Mouse (Mus musculus) midbrain, embryonic 11.5 days (tissue): ENCODE measurements around the gene Chst10. TPM values are rescaled to one million over a fixed set of nuclear protein-coding genes. Genes with fewer than 3 reads are reported as not detected.

ENCODE experiments used
- ATAC-seq: fragments of 200-750 bp; cut with Nextera tagmentation; 2 replicates; pipeline ENCODE4 v1.8.0; 2017; ENCODE audit warnings: moderate TSS enrichment, moderate library complexity; ENCODE audit not compliant: low FRiP score
- DNase-seq: peaks from one replicate; pipeline ENCODE4 v3.0.0; 2015; ENCODE audit warnings: low spot score; ENCODE audit errors: missing footprints
- H3K27ac ChIP-seq: fragments of 300-500 bp; sonication (generic); 2 replicates; pipeline ENCODE4 v1.5.1; 2014; ENCODE audit warnings: low read depth, low read length
- H3K27me3 ChIP-seq: fragments of 300-500 bp; sonication (generic); 2 replicates; pipeline ENCODE4 v1.6.1; 2014; ENCODE audit warnings: mild to moderate bottlenecking, low read length, moderate library complexity, mixed read lengths; ENCODE audit not compliant: control insufficient read depth, insufficient read depth
- H3K36me3 ChIP-seq: fragments of 300-500 bp; sonication (generic); 2 replicates; pipeline ENCODE4 v1.6.1; 2014; ENCODE audit warnings: mild to moderate bottlenecking, low read length, moderate library complexity, mixed read lengths; ENCODE audit not compliant: control insufficient read depth, insufficient read depth
- H3K4me1 ChIP-seq: fragments of 300-500 bp; sonication (generic); 2 replicates; pipeline ENCODE4 v1.6.1; 2014; ENCODE audit warnings: low read length; ENCODE audit not compliant: control insufficient read depth, insufficient read depth
- H3K4me2 ChIP-seq: fragments of 300-500 bp; sonication (generic); 2 replicates; pipeline ENCODE4 v1.6.1; 2014; ENCODE audit warnings: mild to moderate bottlenecking, moderate library complexity
- H3K4me3 ChIP-seq: fragments of 300-500 bp; sonication (generic); 2 replicates; pipeline ENCODE4 v1.5.1; 2014; ENCODE audit warnings: low read depth, low read length
- H3K9ac ChIP-seq: fragments of 300-500 bp; sonication (generic); 2 replicates; pipeline ENCODE4 v1.6.1; 2014; ENCODE audit warnings: low read length
- H3K9me3 ChIP-seq: fragments of 300-500 bp; sonication (generic); 2 replicates; pipeline ENCODE4 v1.6.1; 2016; ENCODE audit warnings: low read length; ENCODE audit not compliant: control insufficient read depth
- WGBS: fragments of 180-500 bp; shearing (Covaris S2); extraction: QIAGEN DNeasy Blood & Tissue Kit; methylation state at CpG from one replicate; pipeline ENCODE4 v1.1.7; 2014; 5-methylcytosine and 5-hydroxymethylcytosine counted together
- polyA plus RNA-seq: library from polyadenylated mRNA; unstranded; fragments of >200 nt; fragmentation: Nextera tagmentation; extraction: Ambion mirVana; gene quantifications from 2 replicates; pipeline ENCODE4 v1.2.1, GENCODE M21; 2014

Gene Chst10
- polyA plus RNA-seq, 1 experiment from 2014 or later: 26.9 TPM

DNA sequence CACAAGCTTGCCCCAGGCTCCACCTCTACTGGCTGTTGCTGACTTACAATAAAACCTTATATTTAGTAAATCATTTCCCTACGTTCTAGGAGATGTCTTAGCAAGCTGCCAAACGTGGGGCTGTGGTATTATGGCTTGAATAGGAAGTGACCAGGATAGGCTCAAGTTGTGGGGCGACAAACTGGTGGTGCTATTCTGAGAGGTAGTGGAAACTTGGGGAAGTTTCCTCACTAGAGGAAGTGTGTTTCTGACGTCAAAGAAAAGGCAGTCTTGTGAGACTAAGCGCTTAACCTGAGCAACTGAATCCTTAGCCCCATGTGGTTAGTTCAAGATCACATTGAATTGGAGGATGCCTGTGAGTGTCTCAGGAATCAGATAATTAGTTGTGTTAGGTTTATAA lies 4.6 kb upstream of the Chst10 start:
- H3K4me1 ChIP-seq: no peaks in the 10 kb centered on the region
- H3K4me3 ChIP-seq: no peak overlapping the region
- H3K4me2 ChIP-seq: no peak overlapping the region
- no peaks in the 10 kb centered on the region for H3K36me3 ChIP-seq
- H3K27ac ChIP-seq: no peak overlapping the region
- no peaks in the 10 kb centered on the region for H3K9me3 ChIP-seq
- 67% methylated on average over 5 of the region's 5 CpGs for whole genome bisulfite sequencing
- DNase-seq: no peak
- H3K9ac ChIP-seq: no peak overlapping the region
- no peak for ATAC-seq
- no peaks in the 10 kb centered on the region for H3K27me3 ChIP-seq

DNA sequence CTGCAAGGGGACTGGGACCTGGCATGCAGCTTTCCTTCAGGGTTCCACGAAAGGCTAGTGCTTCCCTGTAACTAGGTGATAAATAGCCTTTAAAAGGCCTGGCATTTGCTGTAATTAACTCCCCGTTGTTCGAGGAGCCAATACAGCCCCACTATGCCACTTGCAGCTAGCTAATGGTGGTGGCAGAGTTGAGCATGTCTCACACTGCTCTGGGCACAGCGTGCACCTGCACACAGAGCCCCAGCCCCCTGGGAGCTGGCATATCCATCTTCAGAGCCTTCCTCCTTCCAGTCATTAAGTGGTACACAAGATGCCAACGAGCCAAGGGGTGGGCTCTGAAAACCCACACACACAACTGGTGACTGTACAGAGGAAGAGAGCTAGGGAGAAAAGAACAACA lies 4.9 kb downstream of the Chst10 start:
- H3K27ac ChIP-seq: peak overlapping the region; percentile 9; the same call in 1 of the 2 replicates
- no peak for DNase-seq
- no peak overlapping the region for H3K4me3 ChIP-seq
- ATAC-seq: no peak
- 0 out of 2 replicates have a peak, but pooled peaks cover 2% of the 10 kb centered on the region for H3K27me3 ChIP-seq
- 81% methylated on average over 5 of the region's 5 CpGs for WGBS
- peaks cover 5% of the 10 kb centered on the region; the same call in 1 of the 2 replicates for H3K4me1 ChIP-seq
- H3K4me2 ChIP-seq: no peak overlapping the region
- no peak overlapping the region; the same call in 1 of the 2 replicates for H3K9ac ChIP-seq
- H3K36me3 ChIP-seq: no peaks in the 10 kb centered on the region
- H3K9me3 ChIP-seq: no peaks in the 10 kb centered on the region

DNA sequence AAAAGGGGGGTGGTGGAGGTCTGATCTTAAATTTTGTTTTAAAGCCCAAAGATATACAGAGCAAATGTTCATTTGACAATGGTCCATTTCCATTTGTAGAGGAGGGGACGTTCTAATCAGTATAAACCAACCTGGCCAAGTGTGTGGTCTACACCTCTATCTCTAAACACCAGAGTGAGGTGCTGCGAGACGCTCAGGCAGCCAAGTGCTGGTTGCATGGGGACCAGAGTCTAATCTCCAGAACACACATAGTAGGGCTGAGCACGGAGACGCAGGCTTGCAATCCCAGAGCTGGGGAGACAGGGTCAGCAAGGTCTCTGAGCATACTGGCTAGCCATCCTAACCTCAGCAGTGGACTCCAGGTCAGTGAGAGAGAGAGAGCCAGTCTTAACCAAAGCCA lies 6.5 kb downstream of the Chst10 start:
- Histone ChIP-seq H3K36me3 (no peaks in the 10 kb centered on the region), H3K4me1 (peaks cover 2% of the 10 kb centered on the region; the same call in 1 of the 2 replicates), H3K27ac (no peak overlapping the region), H3K9me3 (no peaks in the 10 kb centered on the region), H3K4me3 (no peak overlapping the region), H3K4me2 (no peak overlapping the region), H3K9ac (no peak overlapping the region), H3K27me3 (no peaks in the 10 kb centered on the region)
- ATAC-seq (no peak), DNase-seq (no peak)
- WGBS: 87% methylated on average over 5 of the region's 5 CpGs

DNA sequence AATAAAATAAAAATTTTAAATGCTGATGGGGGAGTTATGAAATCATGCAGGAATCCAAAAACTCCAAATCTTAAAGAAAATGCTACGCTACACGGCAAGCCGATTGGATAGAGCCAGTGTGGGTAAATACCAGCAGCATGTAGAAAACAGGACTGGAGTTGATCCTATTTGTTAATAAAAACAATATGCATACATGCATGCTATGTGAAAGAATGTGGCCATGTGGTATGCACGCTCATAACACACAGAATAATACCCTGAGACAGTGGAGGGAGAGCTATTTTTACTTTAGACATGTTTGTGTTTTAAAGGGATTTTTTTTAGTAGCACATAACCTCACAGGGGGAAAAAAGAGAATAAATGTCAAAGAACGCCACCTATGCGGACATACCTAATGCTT lies 9.2 kb downstream of the Chst10 start:
- no peak overlapping the region for H3K27ac ChIP-seq
- H3K36me3 ChIP-seq: no peaks in the 10 kb centered on the region
- no peaks in the 10 kb centered on the region for H3K9me3 ChIP-seq
- ATAC-seq (no peak), DNase-seq (no peak)
- H3K4me2 ChIP-seq: no peak overlapping the region
- no peak overlapping the region for H3K9ac ChIP-seq
- H3K4me1 ChIP-seq: peaks cover 2% of the 10 kb centered on the region; the same call in 1 of the 2 replicates
- no peak overlapping the region for H3K4me3 ChIP-seq
- 93% methylated on average over 6 of the region's 6 CpGs for WGBS
- no peaks in the 10 kb centered on the region for H3K27me3 ChIP-seq

DNA sequence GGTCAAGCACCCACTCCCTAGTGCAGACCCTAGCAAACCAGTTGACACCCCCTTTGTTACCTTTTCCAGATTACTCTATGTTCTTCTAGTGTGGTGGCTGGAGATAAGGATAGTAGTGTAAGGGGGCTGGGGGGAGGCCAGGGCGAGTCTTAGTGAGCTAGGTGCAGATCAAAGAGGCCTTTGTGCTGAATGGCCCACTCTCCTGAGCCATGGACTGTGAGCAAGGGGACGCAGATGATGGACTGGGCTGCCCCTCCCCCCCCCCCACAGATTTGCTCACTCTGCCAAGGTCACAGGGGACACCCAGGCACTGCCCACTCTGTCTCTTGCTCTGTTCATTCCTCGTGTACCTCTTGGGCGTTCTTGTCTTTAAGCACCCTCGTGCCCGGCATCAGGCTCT lies 10.9 kb downstream of the Chst10 start:
- Histone ChIP-seq H3K9me3 (no peaks in the 10 kb centered on the region), H3K9ac (no peak overlapping the region), H3K4me2 (no peak overlapping the region), H3K4me1 (no peaks in the 10 kb centered on the region), H3K27me3 (no peaks in the 10 kb centered on the region), H3K27ac (no peak overlapping the region), H3K36me3 (no peaks in the 10 kb centered on the region), H3K4me3 (no peak overlapping the region)
- ATAC-seq: no peak
- DNase-seq: no peak
- WGBS: 73% methylated on average over 6 of the region's 6 CpGs

DNA sequence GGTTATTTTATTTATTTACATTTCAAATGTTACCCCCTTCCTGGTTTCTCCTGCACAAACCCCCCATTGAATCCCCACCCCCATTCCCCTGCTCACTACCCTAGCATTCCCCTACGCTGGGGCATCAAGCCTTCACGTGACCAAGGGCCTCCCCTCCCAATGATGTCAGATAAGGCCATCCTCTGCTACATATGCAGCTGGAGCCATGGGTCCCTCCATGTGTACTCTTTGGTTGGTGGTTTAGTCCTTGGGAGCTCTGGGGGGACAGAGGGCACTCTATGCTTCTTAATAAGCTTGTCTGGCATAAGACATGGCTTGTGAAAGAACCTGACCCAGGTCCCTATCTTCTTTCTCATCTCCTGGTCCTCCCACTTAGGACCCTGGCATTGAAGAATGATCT lies 11.4 kb downstream of the Chst10 start:
- Histone ChIP-seq H3K4me3 (no peak overlapping the region), H3K27me3 (no peaks in the 10 kb centered on the region), H3K9ac (no peak overlapping the region), H3K4me2 (no peak overlapping the region), H3K27ac (no peak overlapping the region), H3K9me3 (no peaks in the 10 kb centered on the region), H3K4me1 (no peaks in the 10 kb centered on the region), H3K36me3 (no peaks in the 10 kb centered on the region)
- no peak for ATAC-seq
- no peak for DNase-seq
- WGBS: 83% methylated on average over 2 of the region's 2 CpGs

DNA sequence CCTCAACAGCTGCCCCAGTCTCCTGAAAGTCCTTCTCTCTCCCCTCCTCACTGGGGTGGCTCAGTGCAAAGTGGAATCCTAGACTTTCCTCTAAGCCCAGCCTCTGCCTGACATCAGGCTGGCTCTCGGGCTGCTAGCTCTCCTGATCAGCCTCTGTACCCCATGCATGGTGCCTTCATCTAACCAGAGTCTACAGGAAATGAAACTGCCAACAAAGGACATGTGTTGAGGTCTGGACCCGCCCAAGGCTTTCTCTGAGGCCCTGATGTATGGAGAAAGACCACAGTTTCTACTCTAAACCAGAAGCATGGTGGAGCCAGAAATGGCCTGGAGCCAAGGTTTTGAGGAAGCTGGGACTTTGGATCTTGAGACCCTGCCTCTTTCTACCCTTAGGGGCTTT lies 12.0 kb downstream of the Chst10 start:
- WGBS: 86% methylated on average over 2 of the region's 2 CpGs
- no peak overlapping the region for H3K27ac ChIP-seq
- H3K9ac ChIP-seq: no peak overlapping the region
- H3K4me2 ChIP-seq: no peak overlapping the region
- no peak for ATAC-seq
- no peaks in the 10 kb centered on the region for H3K9me3 ChIP-seq
- no peaks in the 10 kb centered on the region for H3K36me3 ChIP-seq
- H3K4me3 ChIP-seq: no peak overlapping the region
- H3K27me3 ChIP-seq: no peaks in the 10 kb centered on the region
- H3K4me1 ChIP-seq: no peaks in the 10 kb centered on the region
- DNase-seq: no peak

DNA sequence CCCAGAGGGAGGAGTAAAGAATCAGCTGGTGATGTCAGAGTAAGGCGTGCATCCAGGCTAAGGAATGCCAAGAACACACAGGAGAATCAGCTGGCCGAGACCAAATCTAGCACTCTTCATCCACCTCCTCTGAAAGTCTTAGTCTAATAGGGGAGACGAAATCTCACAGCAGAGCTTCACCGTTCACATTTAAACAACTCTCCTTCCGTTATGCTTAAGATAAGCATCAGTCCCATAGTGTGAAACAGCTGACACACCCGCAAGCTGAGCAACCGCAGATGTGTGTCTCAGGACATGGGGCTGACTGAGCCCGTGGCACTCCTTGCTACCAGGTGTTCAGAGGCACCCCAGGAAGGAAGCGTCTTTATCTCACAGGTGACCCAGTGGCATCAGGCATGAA lies 14.2 kb downstream of the Chst10 start:
- H3K27me3 ChIP-seq: no peaks in the 10 kb centered on the region
- H3K36me3 ChIP-seq: no peaks in the 10 kb centered on the region
- H3K27ac ChIP-seq: no peak overlapping the region
- DNase-seq: no peak
- H3K9ac ChIP-seq: no peak overlapping the region
- 88% methylated on average over 9 of the region's 9 CpGs for WGBS
- H3K9me3 ChIP-seq: no peaks in the 10 kb centered on the region
- H3K4me2 ChIP-seq: no peak overlapping the region
- ATAC-seq: no peak
- H3K4me3 ChIP-seq: no peak overlapping the region
- H3K4me1 ChIP-seq: no peaks in the 10 kb centered on the region

DNA sequence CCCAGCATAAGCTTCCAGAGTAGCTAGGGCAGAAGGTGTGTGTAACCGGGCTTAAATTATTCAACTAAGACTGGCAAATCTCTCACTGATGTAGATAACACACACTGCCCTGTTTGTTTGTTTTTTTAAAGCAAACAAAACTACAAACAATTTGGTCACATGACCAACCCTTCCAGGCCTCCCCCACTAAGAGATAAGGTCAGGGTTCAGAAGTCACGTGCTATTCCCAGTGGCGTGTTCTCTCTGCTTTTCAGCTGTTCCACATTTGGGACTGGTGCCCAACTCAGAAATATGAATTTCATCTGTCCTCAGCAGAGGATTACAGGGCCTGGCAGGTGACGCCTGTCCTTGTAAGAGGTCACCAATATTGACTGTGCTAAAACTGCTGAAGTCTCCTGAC lies 15.2 kb downstream of the Chst10 start:
- H3K4me3 ChIP-seq: no peak overlapping the region
- no peaks in the 10 kb centered on the region for H3K9me3 ChIP-seq
- WGBS: 89% methylated on average over 4 of the region's 4 CpGs
- ATAC-seq (no peak), DNase-seq (no peak)
- no peak overlapping the region for H3K9ac ChIP-seq
- H3K27ac ChIP-seq: no peak overlapping the region
- H3K36me3 ChIP-seq: no peaks in the 10 kb centered on the region
- no peak overlapping the region for H3K4me2 ChIP-seq
- no peaks in the 10 kb centered on the region for H3K27me3 ChIP-seq
- H3K4me1 ChIP-seq: no peaks in the 10 kb centered on the region

DNA sequence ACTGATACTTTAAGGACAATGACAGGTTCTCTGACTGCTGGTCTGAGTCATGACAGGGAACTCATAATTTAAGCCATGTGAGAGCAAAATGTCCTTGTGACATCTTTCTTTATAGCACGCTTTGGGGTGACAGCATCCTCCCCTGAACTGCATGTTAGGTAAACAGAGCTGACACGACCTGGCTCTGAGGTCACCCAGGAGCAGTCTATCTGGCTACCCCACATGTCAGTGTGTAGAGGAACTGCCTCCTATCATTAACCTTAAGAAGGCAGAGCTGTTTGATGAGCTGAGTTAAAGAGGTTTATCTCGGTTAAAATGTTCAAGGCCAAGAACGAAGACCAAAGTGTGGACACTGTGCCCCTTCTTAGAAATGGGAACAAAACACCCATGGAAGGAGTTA lies 16.6 kb downstream of the Chst10 start:
- Histone ChIP-seq H3K27me3 (no peaks in the 10 kb centered on the region), H3K9me3 (no peaks in the 10 kb centered on the region), H3K4me1 (no peaks in the 10 kb centered on the region; the same call in 1 of the 2 replicates), H3K4me2 (no peak overlapping the region), H3K4me3 (no peak overlapping the region), H3K27ac (no peak overlapping the region), H3K9ac (no peak overlapping the region), H3K36me3 (no peaks in the 10 kb centered on the region)
- ATAC-seq (no peak), DNase-seq (no peak)
- WGBS: 81% methylated on average over 4 of the region's 4 CpGs
